Mouse (Mus musculus) erythroblast, embryonic 14.5 days (primary cell): ENCODE measurements around the gene Cttnbp2. TPM values are rescaled to one million over a fixed set of nuclear protein-coding genes. Genes with fewer than 3 reads are reported as not detected.

Experiments used
- H3K27me3 ChIP-seq: 2 replicates; pipeline ENCODE4 v1.6.1; 2012; ENCODE audit warnings: inconsistent platforms; ENCODE audit not compliant: control insufficient read depth
- H3K36me3 ChIP-seq: 2 replicates; pipeline ENCODE4 v1.6.1; 2012; ENCODE audit warnings: mild to moderate bottlenecking, inconsistent platforms; ENCODE audit not compliant: control insufficient read depth
- H3K4me1 ChIP-seq: 2 replicates; pipeline ENCODE4 v1.6.1; 2012; ENCODE audit warnings: inconsistent platforms; ENCODE audit not compliant: control insufficient read depth
- H3K4me3 ChIP-seq: replicated peaks from 2 replicates; pipeline ENCODE3; 2012; ENCODE audit warnings: moderate library complexity, mild to moderate bottlenecking, inconsistent platforms
- H3K9me3 ChIP-seq: 2 replicates; pipeline ENCODE4 v1.6.1; 2012; ENCODE audit warnings: low read length, inconsistent platforms, mixed read lengths; ENCODE audit not compliant: control insufficient read depth
- GATA1 ChIP-seq: IDR thresholded peaks from 2 replicates; pipeline ENCODE4 v1.6.1; 2012; ENCODE audit warnings: low read length, inconsistent platforms, mixed read lengths
- TAL1 ChIP-seq: IDR thresholded peaks from 3 replicates; pipeline ENCODE4 v1.6.1; 2012; ENCODE audit warnings: low read length, inconsistent platforms, mixed read lengths
- polyA plus RNA-seq: library from polyadenylated mRNA; stranded (reverse); fragments of >175 nt; gene quantifications from 2 replicates; pipeline ENCODE4 v1.2.3, GENCODE M21; 2012

The Cttnbp2 gene
- polyA plus RNA-seq, 1 experiment: not detected

DNA sequence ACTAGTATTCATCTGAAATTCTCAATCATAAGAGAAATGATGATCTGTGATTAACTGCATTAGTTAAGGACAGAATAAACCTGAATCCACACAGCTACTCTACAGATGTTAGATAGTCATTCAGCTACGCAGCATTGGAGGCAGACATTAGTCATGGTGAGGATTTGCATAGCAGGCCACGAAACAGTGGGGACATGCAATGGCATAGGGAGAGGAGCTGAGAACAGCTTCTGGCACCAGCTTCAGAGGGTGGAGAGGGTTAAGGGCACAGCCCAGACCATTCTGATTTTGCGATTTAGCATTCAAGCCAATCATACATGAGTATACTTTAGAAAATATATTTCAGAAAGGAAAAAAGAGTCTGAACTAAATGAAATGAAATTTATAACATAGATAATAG lies 84.6 kb downstream of the Cttnbp2 start:
- no peaks in the 10 kb centered on the region for H3K9me3 ChIP-seq
- no peaks in the 10 kb centered on the region for H3K27me3 ChIP-seq
- peaks cover 34% of the 10 kb centered on the region for H3K4me1 ChIP-seq
- H3K4me3 ChIP-seq: no peak overlapping the region
- H3K36me3 ChIP-seq: no peaks in the 10 kb centered on the region
- no peak for TF ChIP-seq TAL1
- TF ChIP-seq GATA1: no peak

DNA sequence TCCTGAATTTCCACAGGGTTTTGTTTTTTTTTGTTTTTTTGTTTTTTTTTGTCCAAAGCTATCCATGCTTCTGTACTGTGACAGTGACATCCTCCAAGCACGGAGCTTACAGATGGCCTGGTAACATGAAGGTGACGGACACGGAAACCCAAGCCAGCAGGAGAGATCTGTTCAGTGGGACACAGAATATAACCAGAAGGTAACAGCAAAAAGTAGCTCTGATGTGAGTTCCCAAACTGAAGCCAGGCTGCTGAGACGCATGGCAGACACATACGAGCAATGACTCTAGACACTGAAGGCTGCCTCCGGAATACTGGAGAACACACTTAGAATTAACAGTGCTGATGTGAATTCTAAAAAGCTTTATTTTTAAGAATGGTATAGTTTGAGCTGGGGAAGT lies 89.8 kb downstream of the Cttnbp2 start:
- Histone ChIP-seq H3K4me3 (no peak overlapping the region), H3K27me3 (no peaks in the 10 kb centered on the region), H3K36me3 (no peaks in the 10 kb centered on the region), H3K4me1 (peaks cover 2% of the 10 kb centered on the region; the same call in 1 of the 2 replicates), H3K9me3 (no peaks in the 10 kb centered on the region)
- TF ChIP-seq TAL1 (no peak), GATA1 (no peak)

DNA sequence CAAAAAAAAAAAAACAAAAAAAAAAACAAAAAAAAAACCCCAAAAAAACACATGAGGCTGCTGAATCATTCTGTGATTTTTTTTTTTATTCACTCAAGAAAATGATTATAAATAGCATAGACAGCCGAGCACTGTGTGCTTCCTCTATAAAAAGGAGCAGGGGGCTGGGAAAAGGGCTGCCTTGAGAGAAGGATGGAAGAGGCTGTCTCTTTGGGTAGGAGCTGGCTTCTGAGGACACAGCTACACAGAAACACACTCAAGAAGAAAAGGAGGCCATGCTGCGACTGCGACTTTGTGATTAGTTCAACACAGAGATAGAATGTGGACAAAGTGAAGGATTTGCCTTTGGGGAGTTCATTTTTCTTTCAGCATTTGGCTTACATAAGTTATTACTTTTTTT lies 90.3 kb downstream of the Cttnbp2 start:
- H3K36me3 ChIP-seq: no peaks in the 10 kb centered on the region
- H3K4me1 ChIP-seq: peaks cover 2% of the 10 kb centered on the region; the same call in 1 of the 2 replicates
- H3K4me3 ChIP-seq: no peak overlapping the region
- no peaks in the 10 kb centered on the region for H3K9me3 ChIP-seq
- TF ChIP-seq GATA1 (no peak), TAL1 (no peak)
- no peaks in the 10 kb centered on the region for H3K27me3 ChIP-seq

DNA sequence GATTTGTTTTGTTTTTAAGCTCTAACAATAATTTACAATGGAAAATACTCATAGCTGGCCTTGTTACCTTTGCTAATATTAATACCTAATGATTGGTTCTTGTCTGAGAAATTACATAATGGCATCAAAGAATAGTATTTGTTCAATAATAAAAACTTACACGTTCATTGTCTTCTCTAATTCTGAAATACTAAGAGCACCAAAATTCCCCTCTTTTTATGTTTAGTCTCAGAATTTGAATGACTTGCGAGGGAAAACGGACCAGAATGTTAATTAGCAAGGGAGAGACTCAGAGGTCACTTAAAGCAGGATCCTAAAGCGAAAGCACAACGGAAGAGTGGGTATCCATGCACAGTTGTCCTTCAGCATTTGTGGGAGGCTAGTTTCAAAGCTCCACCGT lies 91.5 kb downstream of the Cttnbp2 start:
- Histone ChIP-seq H3K27me3 (no peaks in the 10 kb centered on the region), H3K4me1 (peaks cover 2% of the 10 kb centered on the region; the same call in 1 of the 2 replicates), H3K36me3 (no peaks in the 10 kb centered on the region), H3K4me3 (no peak overlapping the region), H3K9me3 (no peaks in the 10 kb centered on the region)
- TF ChIP-seq TAL1 (no peak), GATA1 (no peak)

DNA sequence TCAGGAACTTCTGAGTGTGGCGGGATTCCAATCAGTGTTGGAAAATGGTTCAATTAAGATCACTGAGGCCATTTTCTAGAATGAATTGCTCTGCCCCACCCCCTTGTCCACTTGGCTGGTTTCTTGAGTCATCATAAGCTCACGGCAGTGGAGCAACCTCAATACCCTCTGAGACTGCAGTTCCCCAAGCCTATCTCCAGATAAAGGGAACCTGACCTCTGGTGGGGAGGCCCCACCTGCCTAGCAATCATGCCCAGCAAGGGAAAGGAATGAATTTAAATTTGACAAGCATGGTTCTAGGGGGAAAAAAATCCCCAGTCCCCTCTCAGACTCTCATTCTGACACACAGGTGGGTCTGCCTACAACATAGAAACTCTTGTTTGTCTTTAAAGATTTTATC lies 93.1 kb downstream of the Cttnbp2 start:
- Histone ChIP-seq H3K9me3 (no peaks in the 10 kb centered on the region), H3K4me3 (no peak overlapping the region)
- no peak for TF ChIP-seq GATA1

GRCm38 (mm10) chr6:18420660-18421059 lies 94.0 kb downstream of the Cttnbp2 start:
- no peaks in the 10 kb centered on the region for H3K36me3 ChIP-seq
- no peaks in the 10 kb centered on the region for H3K27me3 ChIP-seq
- no peak overlapping the region for H3K4me3 ChIP-seq
- no peaks in the 10 kb centered on the region for H3K9me3 ChIP-seq
- TF ChIP-seq GATA1 (no peak), TAL1 (no peak)
- peaks cover 7% of the 10 kb centered on the region for H3K4me1 ChIP-seq

More for the DNA sequence above, 93.1 kb downstream of the Cttnbp2 start:
- Histone ChIP-seq H3K27me3 (no peaks in the 10 kb centered on the region), H3K4me1 (peaks cover 2% of the 10 kb centered on the region; the same call in 1 of the 2 replicates), H3K36me3 (no peaks in the 10 kb centered on the region)

- Histone ChIP-seq H3K4me3 (no peak overlapping the region), H3K4me1 (peaks cover 9% of the 10 kb centered on the region), H3K9me3 (no peaks in the 10 kb centered on the region), H3K36me3 (no peaks in the 10 kb centered on the region), H3K27me3 (no peaks in the 10 kb centered on the region)
- no peak for TF ChIP-seq TAL1
These were observed 96.7 kb downstream of the Cttnbp2 start for GRCm38 (mm10) chr6:18417866-18418454.

GRCm38 (mm10) chr6:18415961-18416360 lies 98.7 kb downstream of the Cttnbp2 start:
- TF ChIP-seq GATA1 (no peak), TAL1 (no peak)

GRCm38 (mm10) chr6:18411505-18412225 lies 103.0 kb downstream of the Cttnbp2 start:
- no peaks in the 10 kb centered on the region for H3K9me3 ChIP-seq
- H3K27me3 ChIP-seq: no peaks in the 10 kb centered on the region
- peaks cover 7% of the 10 kb centered on the region for H3K4me1 ChIP-seq
- no peaks in the 10 kb centered on the region for H3K36me3 ChIP-seq
- H3K4me3 ChIP-seq: no peak overlapping the region
- TF ChIP-seq GATA1 (no peak), TAL1 (no peak)

More at GRCm38 (mm10) chr6:18415961-18416360, 98.7 kb downstream of the Cttnbp2 start:
- Histone ChIP-seq H3K36me3 (no peaks in the 10 kb centered on the region), H3K4me3 (no peak overlapping the region), H3K9me3 (no peaks in the 10 kb centered on the region), H3K27me3 (no peaks in the 10 kb centered on the region), H3K4me1 (peaks cover 7% of the 10 kb centered on the region)

DNA sequence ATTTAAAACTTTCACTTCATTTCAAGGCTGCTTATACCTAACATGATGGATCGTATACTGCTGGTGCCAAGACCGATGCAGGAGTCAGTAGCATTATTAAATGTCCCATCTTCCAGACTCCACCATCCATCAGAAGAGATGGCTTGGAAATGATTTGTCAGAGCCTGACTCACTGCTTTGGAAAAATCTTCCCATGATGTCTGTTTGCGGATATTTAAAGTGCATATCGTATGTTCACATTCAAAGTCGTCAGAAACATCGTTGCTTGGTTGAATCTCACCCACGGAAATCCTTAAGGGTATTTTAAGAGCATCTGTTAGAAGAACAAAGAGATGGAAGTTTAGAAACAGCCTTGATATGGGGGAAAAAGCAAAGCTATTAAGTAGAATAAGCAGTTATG lies 106.2 kb downstream of the Cttnbp2 start:
- H3K4me3 ChIP-seq: no peak overlapping the region

More for the DNA sequence above, 106.2 kb downstream of the Cttnbp2 start:
- Histone ChIP-seq H3K9me3 (no peaks in the 10 kb centered on the region), H3K4me1 (no peaks in the 10 kb centered on the region), H3K27me3 (no peaks in the 10 kb centered on the region), H3K36me3 (no peaks in the 10 kb centered on the region)
- TF ChIP-seq GATA1: no peak
- TF ChIP-seq TAL1: no peak
